Mouse (Mus musculus): ENCODE data around the gene Scd2.
"Not testable (repeated sequence)": the region's sequence is repeated elsewhere in the genome, so short reads cannot be mapped to it uniquely, and the experiment has no call there.

Gene Scd2

DNA sequence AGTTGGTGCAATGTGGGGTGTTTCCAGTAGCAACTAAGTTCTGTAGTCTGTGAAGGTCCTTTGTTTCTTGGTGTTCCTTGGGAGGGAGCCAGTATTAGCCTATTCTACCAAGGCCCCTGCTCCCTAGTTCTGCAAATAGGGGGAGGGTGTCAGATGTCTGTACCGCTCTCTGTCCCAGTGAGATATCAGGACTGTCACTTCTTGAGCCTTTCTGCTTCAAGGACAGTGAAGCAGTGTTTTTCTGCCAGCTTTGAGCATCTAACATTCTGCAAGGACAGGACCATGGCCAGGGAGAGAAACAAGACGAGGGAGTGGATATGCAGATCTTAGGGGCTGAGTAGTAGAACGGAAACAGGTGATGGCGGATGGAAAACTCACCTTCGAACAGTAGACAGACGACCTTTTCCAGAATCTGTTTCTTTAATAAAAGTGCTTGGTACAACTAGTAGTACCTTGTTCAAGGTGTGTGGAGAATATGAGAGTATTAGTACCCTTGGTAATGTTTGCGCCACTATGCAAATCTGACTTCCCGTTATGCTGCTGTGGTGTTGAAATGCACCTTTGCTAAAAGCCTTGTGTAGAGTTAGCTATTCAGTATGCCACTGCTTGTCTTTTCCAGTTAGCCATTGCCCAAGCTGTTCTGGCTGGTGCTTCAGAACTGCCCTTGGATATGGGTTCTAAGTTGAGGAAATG is 3.7 kb downstream of the Scd2 start:
- DNase-seq (ENCODE audit: low spot score): no peak

DNA sequence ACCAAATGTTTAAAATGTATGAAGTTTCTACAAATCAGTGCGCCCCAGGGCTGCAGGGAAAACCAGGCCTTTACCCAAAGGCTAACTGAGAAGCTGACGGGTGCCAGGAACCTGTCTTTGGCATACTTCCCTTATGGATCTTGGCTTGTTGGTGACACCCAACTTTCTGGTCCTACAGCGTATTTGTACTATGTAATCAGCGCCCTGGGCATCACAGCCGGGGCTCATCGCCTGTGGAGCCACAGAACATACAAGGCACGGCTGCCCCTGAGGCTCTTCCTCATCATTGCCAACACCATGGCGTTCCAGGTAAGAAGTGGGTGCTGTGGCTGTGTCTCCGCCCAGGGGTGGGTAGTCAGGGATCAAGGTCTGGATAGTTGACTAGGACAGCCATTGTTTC is 4.4 kb downstream of the Scd2 start:
- DNase-seq (ENCODE audit: low spot score): no peak

DNA sequence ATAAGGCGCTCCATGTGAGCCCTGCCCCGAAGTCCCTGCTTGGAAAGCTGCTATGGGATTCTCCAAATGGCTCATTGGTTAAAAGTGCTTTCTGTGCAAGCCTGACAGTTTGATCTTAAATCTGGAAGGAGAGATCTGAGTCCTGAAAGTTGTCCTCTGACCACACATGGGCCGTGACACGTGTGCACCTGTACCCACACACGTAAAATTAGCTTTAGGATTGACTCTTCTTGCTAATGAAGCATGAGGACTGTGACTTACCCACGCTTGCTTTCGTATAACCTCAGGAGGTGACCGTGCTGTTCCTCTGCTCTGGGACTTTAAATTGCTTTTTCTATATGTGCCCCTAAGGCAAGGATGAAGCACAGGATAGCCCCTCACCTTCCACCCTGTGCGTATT is 5.6 kb downstream of the Scd2 start:
- DNase-seq (ENCODE audit: low spot score): no peak

DNA sequence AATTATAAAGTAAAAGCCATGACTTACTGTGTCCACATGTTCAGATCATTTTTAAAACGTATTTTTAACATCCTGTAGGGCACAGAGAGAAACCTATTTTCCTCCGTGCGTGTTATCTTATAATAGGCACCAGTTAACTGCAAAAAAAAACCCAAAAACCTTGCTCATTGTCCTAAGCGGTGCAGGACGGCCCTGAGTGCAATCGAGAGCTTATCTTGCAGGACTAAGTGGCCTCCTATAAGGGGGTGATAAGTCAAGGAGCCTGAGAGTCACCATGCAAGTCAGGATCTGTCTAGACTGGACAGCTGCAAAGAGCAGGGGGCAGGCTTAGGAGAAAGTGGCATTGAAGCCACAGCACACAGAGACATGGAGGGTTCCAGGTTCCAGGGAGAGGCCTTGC is 6.4 kb downstream of the Scd2 start:
- no peak for DNase-seq (ENCODE audit: low spot score)

DNA sequence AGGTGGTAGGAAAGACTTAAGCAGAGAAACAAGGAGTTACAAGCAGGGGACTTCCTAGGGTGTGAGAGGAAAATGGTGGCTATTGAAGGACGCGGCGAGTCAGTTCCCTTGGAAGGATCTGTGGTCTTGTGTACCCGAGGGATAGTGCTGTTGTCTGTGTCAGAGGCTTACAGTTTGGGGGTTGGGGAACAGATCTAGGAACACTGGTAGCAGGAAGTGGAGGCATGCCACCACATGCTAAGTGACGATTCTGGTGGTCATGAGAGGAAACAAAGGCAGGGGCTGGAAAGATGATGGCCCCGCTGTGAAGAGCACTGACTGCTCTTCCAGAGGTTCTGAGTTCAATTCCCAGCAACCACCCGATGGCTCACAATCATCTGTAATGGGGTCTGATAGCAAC is 7.0 kb downstream of the Scd2 start:
- no peak for DNase-seq (ENCODE audit: low spot score)

DNA sequence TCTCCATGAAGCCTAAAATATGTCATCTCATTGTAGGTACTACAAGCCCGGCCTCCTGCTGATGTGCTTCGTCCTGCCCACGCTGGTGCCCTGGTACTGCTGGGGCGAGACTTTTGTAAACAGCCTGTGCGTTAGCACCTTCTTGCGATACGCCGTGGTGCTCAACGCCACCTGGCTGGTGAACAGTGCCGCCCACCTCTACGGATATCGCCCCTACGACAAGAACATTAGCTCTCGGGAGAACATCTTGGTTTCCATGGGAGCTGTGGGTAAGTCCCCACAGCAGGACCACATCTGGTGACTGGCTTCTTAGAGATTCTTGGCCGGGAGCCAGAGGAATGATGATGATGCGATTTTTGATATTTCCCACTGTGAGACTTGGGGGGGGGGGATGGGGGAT is 7.7 kb downstream of the Scd2 start:
- no peak for DNase-seq (ENCODE audit: low spot score)

DNA sequence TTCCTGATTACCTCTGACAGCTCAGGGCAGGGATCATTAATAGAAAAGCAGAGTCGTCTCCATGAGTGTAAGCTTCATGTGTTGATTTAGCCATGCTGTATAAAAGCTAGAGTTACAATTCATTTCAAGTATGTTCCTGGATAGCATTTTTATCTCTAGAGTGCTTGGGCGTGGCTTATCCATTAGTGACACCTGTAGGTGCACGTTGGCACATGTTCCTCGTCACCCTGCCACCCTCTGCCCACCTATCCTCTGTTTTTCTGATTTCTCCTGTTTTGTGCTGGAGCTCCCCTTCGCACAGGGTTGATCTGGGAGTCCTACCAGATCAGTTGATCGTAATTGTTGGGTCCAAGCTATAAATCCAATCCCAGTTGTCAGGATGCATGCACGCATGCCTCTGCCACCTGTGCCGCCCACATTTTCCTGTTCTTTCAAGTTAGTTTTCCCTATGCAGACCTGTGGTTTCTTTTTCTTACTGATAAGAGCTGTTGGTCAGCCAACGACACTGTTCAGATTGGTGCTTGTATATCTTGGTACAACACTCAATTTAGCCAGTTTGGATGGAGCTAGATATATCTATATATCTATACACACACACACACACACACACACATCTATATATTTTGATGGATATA is 8.3 kb downstream of the Scd2 start:
- no peak for DNase-seq (ENCODE audit: low spot score)

DNA sequence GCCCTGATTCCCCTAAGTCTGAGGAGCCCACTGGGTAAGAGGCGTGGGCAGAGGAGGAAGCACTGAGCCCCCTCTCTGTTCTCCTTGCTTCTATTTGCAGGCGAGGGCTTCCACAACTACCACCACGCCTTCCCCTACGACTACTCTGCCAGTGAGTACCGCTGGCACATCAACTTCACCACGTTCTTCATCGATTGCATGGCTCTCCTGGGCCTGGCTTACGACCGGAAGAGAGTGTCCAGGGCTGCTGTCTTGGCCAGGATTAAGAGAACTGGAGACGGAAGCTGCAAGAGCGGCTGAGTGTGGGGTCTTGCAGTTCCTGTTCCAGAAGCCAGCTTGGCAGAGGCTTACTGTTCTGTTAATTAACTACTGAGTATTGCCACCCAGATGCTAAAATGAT is 9.4 kb downstream of the Scd2 start:
- DNase-seq (ENCODE audit: low spot score): no peak

DNA sequence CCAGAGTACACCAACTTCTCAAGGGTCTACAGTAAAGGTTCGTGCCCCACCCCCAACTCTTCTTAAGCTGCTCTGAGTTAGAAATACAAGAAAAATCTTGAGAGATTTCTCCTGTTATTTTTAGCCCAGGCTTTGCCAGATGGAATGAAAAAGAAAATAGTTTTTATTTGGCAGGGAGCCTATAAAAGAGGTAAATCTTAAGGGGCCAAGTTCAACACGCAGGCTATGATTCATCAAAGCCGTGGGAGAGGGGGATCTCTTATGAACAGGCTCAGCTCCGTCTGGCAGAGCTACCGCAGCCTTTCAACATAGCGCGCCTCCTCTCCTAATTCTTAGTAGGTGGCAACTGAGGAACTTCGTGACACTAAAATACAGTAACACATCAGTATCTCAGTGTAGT is 10.0 kb downstream of the Scd2 start:
- no peak for DNase-seq (ENCODE audit: low spot score)

DNA sequence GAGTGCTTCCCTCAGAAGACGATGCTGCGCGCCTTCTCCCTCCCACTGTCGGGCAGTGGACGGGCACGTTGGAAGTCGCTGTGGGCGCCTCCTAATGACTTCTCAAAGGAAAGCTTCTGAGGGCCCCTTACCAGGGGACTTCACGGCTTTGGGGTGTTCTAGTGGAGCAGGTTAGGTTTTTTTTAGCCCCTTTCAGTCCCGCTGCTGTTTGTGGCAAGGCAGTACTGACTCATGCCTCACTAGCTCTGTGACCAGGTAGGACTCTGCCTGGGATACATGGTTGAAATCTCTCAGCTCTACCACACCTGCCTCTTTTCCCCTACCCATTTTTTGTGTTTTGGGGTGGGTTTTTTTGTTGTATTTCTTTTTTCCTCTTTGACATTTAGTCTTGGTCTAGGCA is 10.9 kb downstream of the Scd2 start:
- no peak for DNase-seq (ENCODE audit: low spot score)

DNA sequence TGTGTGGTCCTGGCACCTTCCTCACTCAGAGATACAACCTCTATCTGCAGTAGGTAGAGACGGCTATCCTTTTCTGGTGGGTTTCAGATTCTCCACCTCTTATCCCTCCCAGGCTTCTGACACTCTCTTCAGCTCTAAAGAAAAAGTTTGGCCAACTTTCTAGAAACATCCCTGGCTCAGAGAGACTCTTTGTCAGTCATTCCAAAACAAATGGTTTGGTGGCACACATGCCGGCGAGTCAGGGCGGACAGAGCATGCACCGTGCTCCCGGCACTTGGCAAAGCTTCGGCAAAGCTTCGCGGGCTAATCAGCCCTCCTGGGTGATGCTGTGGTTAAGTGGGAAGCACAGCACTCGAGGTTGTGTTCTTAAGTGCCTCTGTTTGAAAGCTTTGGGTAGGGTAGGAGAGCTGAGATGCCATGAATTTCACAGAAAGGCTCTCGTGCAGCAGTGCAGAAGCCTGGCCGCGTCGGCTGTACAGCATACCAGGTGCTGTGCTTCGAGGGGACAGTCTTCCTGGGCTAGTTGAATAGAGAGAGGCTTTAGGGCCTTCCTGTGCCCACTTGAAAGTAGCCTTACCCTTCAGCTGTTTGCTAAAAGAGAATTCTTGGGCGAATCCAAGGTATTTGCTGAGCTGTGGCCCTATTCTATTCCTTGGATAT is 11.5 kb downstream of the Scd2 start:
- DNase-seq (ENCODE audit: low spot score): no peak

DNA sequence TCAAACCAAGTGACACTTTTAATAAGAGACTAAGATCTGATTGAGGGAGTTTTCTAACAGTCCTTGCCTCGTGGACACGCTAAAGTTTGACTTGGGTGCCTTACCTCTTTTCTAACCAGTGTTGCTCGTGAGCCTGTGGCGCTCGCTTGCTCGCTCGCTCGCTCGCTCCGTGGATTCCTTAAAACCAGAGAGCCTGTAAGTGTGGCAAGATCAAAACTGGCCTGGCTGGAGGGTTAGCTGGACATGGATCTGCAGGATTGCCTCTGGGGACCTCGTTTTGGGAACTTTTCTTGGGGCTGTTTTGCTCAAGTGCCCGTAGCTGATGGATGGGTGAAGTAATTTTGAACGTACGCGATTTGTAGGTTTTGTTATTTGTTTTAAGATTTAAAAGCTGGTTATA is 12.2 kb downstream of the Scd2 start:
- no peak for DNase-seq (ENCODE audit: low spot score)

DNA sequence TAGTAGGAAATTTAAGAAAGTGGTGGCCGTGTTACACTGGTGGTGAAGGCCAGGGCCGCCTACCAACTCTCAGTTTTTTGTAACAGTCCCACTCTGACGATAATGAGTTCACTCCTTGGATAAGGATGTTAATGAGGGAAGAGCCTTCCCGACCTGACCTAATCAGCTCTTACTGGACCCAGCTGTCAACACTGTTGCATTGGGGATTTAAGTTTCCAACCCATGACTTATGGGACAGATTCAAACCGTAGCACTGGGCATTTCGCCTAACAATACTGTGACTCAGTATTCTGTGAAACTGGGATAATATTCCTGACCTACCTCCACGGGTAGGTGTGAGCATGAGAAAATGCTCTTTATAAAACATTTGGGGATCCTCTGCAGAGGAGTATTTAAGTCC is 12.7 kb downstream of the Scd2 start:
- DNase-seq (ENCODE audit: low spot score): no peak

DNA sequence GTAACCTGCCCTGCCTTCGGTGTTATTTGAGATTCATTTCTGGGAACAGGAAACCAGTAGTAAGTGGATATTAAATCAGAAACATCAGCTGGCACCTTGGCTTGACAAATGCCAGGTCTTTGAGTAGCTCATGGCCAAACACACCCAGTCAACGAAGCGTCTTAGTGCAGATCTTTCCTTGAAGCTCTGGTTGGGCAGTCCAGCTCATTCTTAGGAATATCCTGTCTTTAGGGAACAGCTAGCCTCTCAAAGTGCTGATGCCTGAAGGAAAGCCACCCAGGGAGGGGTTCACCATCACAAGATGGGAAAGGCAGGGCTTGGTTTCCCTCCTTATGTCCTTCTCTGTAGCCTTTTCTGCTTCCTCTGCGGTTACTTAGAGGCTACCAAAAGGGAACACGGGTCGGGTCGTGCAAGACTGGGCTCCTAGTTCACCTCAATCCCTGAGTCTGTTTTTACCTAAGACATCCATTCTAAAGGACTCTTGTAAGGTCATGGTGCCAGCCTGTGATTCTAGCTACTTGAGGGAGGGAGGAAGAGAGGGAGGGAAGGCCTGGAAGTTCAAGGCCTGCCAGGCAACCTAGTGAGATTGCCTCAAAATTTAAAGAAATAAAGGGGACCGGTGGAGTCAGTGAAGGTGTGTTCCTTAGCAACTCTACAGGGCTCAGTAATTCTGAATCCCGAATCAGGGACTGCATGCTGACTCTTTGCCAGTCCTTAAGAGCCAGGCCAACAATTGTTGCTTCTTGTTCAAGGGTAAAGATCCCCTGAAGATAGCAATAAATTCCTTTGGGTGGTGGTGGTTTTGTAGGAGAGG is 13.8 kb downstream of the Scd2 start:
- DNase-seq (ENCODE audit: low spot score): no peak

DNA sequence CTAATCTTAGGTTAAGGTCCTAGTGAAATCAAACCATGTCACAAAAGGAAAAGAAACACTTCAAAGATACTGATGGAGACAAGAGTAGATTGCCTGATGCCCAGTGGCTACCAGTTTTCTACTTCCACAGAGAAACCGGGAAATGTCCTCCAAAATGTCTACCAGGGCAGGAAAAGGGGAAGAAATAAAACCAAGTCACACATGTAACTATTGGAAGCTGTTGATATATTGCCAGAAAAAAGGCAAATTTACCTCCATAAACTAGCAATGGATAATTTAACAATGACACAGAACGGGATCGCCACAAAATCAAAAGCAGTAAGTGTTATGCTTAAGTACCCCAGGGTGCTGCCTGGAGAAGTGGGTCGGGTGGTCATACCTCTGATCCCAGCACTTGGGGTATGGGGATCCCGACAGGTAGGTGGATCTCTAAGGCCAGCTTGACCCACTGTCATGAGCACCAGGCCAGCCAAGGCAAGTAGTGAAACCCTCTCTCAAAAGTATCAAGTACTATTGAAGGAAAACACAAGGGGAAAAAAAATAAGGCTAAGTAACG is 14.5 kb downstream of the Scd2 start:
- DNase-seq (ENCODE audit: low spot score): no peak

DNA sequence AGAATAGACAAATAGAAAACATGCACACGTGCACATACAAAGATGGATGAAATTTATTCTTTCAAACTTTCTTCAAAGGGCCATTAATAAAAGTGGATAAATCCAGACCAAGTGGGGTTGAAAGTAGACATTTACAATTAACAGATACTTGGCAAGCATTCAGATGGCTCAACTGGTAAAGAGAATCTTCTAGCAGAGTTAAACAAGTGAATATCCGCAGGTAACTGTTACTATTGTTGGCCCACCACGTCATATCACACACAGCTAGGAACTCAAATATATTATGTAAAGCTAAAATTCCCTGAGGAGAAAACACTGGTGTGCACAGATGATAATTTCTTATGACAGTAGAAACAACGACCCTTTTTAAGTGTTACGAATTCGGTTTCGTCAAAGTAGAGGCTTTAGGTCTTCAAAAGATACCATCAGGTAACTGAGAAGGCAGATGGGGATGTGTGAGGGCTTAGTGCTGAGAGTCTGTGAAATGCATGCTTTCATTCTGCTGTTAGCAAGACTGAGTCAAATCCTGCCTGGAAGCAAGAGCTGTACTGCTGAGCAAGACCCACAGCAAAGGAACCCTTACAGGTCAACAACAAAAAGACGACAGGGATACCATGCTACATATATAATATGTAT is 15.3 kb downstream of the Scd2 start:
- DNase-seq (ENCODE audit: low spot score): no peak

DNA sequence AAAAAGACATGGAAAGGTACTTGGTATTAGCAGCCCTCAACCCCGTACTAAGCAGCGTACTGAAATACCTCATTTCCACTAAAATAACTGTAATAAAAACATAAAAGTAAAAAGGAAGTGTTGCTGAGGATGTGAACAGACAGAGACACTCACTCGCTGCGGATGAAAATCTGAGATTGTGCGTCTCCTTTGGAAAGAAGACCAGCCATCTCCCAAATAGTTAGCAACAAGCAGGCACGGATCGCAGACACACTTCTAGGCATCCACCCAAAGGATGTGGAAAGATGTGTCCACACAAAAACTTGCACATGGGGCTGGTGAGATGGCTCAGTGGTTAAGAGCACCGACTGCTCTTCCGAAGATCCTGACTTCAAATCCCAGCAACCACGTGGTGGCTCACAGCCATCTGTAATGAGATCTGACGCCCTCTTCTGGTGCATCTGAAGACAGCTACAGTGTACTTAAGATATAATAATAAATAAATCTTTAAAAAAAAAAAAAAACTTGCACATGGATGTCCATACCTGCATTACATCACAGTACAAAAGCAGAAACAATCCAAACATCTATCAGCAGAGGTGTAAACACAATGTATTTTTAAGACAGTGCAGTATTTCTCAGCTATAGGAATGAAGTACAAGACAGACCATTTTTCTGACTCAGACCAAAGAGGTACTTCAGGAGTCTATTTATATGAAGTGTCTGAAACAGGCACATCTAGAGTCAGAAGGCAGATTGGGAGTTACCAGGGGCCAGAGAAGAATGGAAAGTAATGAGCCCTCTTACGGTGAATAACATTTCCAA is 16.1 kb downstream of the Scd2 start:
- DNase-seq (ENCODE audit: low spot score): no peak

DNA sequence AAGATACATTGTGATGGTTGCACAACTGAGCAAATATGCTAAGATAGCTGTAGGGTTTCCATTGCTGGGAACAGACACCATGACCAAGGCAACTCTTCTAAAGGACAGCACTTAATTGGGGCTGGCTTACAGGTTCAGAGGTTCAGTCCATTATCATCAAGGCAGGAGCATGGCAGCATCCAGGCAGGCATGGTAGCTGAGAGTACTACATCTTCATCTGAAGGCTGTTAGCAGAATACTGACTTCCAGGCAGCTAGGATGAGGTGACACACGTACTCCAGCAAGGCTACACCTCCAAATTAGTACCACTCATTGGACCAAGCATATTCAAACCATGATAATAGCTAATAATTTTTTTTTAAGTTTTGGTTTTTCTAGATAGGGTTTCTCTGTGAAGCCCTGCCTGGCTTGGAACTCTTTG is 16.7 kb downstream of the Scd2 start:
- DNase-seq (ENCODE audit: low spot score): not testable (repeated sequence)

DNA sequence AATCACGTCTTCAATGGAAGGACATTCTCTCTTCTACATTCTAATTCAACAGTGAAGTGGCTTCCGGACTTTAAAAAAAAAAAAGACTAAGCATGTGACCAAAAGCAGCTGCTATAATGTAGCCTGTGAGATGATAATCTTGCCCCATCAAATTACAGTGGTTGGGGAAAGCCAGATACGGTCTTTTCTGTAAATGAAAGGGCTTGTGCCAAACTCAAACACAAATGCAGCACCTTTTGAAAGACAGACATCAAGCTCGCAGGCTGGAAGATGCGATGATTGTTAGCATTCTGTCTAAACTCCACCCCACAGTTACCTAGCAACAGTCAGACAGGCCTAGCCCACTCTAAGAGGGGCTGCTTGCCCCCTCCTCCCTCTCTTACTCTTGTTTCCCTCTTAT is 17.3 kb downstream of the Scd2 start:
- no peak for DNase-seq (ENCODE audit: low spot score)

DNA sequence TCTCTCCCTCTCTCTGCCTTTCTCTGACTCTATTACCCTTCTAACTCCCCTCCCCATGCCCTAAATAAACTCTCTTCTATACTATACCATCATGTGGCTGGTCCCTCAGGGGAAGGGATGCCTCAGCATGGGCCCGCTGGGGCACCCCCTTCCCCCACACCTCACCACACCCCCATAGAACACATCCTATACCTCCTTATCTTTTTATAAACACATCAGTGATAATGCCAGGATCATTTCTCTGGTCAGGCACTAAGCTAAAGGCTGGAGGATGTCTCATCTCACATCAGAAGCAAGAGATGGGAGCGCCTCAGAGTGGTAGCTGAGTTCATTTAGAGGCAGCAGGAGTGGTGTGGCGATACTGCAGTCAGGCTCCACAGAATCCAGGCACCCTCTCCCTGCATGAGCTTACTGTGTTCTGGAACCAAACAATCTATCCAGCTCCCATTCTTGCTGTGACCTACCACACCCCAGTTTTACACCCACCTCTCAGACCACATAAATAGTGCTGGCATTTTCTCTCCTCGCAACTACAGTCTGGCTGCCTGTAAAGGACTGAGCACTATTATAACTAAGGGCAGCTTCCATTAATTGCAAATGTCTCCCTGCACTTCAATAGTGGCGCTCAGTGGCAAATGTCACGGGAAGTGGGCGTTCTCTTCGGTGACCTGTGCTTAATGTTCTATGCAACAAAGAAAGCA is 18.0 kb downstream of the Scd2 start:
- DNase-seq (ENCODE audit: low spot score): no peak

DNA sequence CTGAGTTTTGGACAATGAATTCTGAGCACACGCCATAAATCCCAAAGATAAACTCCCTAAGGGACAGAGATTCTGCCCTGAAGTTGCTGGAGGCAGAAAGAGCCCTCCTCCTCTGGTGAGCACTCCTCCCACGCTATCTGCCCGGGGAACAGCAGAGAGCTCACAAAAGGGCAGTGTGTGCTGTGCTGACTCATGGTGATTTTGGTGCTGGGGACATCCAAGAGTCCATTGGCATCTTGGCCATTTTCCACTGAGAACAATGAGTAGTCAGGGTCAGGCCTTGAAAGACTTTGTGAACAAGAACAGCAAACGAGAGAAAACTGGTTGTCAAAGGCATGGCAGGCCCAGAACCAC is 18.5 kb downstream of the Scd2 start:
- DNase-seq (ENCODE audit: low spot score): peak; percentile 28
